Mouse (Mus musculus) midbrain, embryonic 16.5 days (tissue): ENCODE results near the gene Vav3. TPM values are rescaled to one million over a fixed set of nuclear protein-coding genes. Genes with fewer than 3 reads are reported as not detected.

Source experiments
- ATAC-seq: fragments of 200-750 bp; cut with Nextera tagmentation; 2 replicates; pipeline ENCODE4 v1.8.0; 2017; ENCODE audit warnings: moderate TSS enrichment
- H3K27ac ChIP-seq: fragments of 300-500 bp; sonication (generic); 2 replicates; pipeline ENCODE4 v1.5.1; 2014; ENCODE audit warnings: mild to moderate bottlenecking, low read length, mixed read lengths
- H3K27me3 ChIP-seq: fragments of 300-500 bp; sonication (generic); 2 replicates; pipeline ENCODE4 v1.6.1; 2014; ENCODE audit warnings: low read depth, low read length, mixed read lengths; ENCODE audit not compliant: control insufficient read depth, insufficient read depth
- H3K36me3 ChIP-seq: fragments of 300-500 bp; sonication (generic); 2 replicates; pipeline ENCODE4 v1.6.1; 2014; ENCODE audit warnings: mild to moderate bottlenecking, low read length, moderate library complexity, mixed read lengths; ENCODE audit not compliant: control insufficient read depth, insufficient read depth
- H3K4me1 ChIP-seq: fragments of 300-500 bp; sonication (generic); 2 replicates; pipeline ENCODE4 v1.6.1; 2014; ENCODE audit warnings: mild to moderate bottlenecking, low read length, mixed read lengths; ENCODE audit not compliant: control insufficient read depth, insufficient read depth
- H3K4me2 ChIP-seq: fragments of 300-500 bp; sonication (generic); 2 replicates; pipeline ENCODE4 v1.6.1; 2014; ENCODE audit warnings: mild to moderate bottlenecking, low read length, mixed read lengths
- H3K4me3 ChIP-seq: fragments of 300-500 bp; sonication (generic); 2 replicates; pipeline ENCODE4 v1.5.1; 2014; ENCODE audit warnings: low read depth, mild to moderate bottlenecking, low read length, moderate library complexity, mixed read lengths
- H3K9ac ChIP-seq: fragments of 300-500 bp; sonication (generic); 2 replicates; pipeline ENCODE4 v1.6.1; 2014; ENCODE audit warnings: low read depth, low read length, mixed read lengths
- H3K9me3 ChIP-seq: fragments of 300-500 bp; sonication (generic); replicated peaks from 2 replicates; pipeline ENCODE4 v1.6.1; 2014; ENCODE audit warnings: mild to moderate bottlenecking, low read length, mixed read lengths; ENCODE audit not compliant: control insufficient read depth, poor library complexity, severe bottlenecking
- WGBS: fragments of 180-500 bp; shearing (Covaris S2); extraction: QIAGEN DNeasy Blood & Tissue Kit; methylation state at CpG from one replicate; pipeline ENCODE4 v1.1.7; 2014; 5-methylcytosine and 5-hydroxymethylcytosine counted together
- polyA plus RNA-seq: library from polyadenylated mRNA; unstranded; fragments of >200 nt; fragmentation: Nextera tagmentation; extraction: Ambion mirVana; gene quantifications from 2 replicates; pipeline ENCODE4 v1.2.1, GENCODE M21; 2015

The Vav3 gene
- polyA plus RNA-seq, 1 experiment from 2014 or later = 18.9 TPM

DNA sequence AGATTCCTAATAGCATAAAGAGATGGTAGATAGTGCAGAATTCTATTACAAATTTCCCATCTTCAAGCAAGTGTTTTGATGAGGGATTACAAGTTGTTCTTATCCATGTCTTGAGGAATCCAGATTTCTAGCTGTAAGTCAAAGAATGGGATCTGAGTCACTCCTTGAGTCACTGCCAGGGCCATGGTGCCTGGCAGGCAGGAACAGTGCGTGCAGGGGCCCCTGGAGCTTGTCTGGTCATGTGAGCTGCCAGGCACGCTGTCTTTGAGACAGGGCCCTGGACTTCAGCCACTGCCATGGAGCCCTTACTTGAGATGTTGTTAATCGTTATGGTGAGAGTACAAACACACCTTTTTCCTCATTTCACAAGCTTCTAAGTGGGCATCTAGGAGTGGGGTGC is 129.0 kb downstream of the Vav3 start:
- Histone ChIP-seq H3K27ac (no peak overlapping the region), H3K36me3 (no peaks in the 10 kb centered on the region), H3K9me3 (no peaks in the 10 kb centered on the region), H3K27me3 (no peaks in the 10 kb centered on the region), H3K9ac (no peak overlapping the region), H3K4me3 (no peak overlapping the region), H3K4me2 (no peak overlapping the region), H3K4me1 (no peaks in the 10 kb centered on the region)
- no peak for ATAC-seq
- 73% methylated on average over 3 of the region's 3 CpGs for WGBS

DNA sequence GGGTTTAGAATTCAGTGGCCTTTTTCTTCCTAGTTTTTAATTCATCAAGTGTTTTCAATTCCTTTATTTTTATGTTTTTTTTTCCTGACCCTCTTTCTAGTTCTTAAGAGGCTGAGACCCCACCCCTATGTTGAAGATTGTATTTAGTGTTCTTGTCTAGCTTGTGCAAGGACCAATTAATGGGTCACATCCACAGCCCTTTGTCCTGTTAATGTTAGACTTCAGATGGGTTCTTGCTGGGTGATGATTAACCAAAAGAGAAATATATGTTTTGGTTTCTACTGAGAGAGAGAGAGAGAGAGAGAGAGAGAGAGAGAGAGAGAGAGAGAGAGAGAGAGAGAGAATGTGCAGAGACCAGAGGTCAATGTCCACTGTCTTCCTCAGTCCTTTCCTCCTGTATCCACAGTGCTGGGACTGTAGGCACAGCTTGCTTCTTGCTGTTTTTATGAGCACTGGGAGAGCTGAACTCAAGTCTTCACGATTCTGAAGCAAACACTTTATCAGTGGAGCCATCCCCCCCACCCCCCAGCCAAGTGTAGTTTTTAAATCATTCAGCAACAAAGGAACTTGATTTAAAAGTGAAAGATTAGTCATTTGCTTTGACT is 130.3 kb downstream of the Vav3 start:
- H3K36me3 ChIP-seq = no peaks in the 10 kb centered on the region
- 71% methylated on average over 1 of the region's 1 CpGs for WGBS
- no peak overlapping the region for H3K9ac ChIP-seq

DNA sequence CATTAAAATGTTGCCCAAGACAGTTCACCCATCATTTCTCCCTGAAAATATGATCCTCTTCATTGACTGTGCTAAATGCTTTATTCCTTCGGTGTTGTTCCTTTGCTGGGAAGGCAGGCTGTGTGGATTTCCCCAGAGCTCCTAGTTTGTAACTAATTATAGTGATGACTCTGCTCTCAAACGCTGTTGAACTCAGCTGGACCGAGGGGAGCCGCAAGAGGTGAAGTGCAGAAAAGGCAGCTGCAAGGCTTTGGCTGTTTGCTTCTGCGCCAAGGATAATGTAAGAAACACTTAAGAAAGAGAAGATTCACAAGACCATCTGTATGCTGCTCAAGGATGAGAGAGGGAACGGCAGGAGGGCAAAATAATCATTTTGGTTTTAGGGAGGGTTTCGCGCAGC is 136.1 kb downstream of the Vav3 start:
- Histone ChIP-seq H3K4me3 (no peak overlapping the region), H3K27ac (no peak overlapping the region; the same call in 1 of the 2 replicates), H3K27me3 (no peaks in the 10 kb centered on the region), H3K4me2 (no peak overlapping the region), H3K9me3 (no peaks in the 10 kb centered on the region), H3K36me3 (no peaks in the 10 kb centered on the region), H3K4me1 (no peaks in the 10 kb centered on the region), H3K9ac (0 out of 2 replicates have a peak overlapping the region, but pooled peaks have one; percentile 11)
- no peak for ATAC-seq
- 59% methylated on average over 8 of the region's 8 CpGs for WGBS

More for the DNA sequence above, 130.3 kb downstream of the Vav3 start:
- no peak overlapping the region for H3K27ac ChIP-seq
- no peaks in the 10 kb centered on the region for H3K4me1 ChIP-seq
- no peak overlapping the region for H3K4me2 ChIP-seq
- H3K9me3 ChIP-seq = no peaks in the 10 kb centered on the region
- ATAC-seq = no peak
- H3K4me3 ChIP-seq = no peak overlapping the region
- H3K27me3 ChIP-seq = no peaks in the 10 kb centered on the region

DNA sequence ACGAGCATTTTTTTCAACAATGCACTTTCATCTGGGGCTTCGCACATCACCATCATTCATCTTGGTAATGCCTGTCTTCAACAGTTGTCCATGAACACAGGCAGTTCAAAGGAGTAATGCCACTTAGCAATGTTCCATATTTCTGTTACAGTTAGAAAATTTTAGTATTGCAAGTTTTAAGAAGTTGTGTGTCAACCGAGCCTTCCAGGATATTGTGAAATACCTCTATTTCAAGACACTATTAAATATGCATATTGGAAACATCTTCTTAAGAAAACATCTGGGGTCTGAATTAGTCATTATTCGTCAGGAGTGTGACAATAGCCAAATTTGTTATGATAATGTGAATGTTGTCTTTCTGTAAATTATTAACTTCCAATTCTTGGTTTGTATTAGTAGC is 137.8 kb downstream of the Vav3 start:
- H3K4me3 ChIP-seq = no peak overlapping the region
- no peak overlapping the region for H3K27ac ChIP-seq
- no peak for ATAC-seq
- H3K36me3 ChIP-seq = no peaks in the 10 kb centered on the region
- 87% methylated on average over 4 of the region's 4 CpGs for WGBS
- H3K9ac ChIP-seq = no peak overlapping the region
- H3K27me3 ChIP-seq = no peaks in the 10 kb centered on the region
- H3K9me3 ChIP-seq = no peaks in the 10 kb centered on the region
- H3K4me1 ChIP-seq = no peaks in the 10 kb centered on the region
- no peak overlapping the region for H3K4me2 ChIP-seq

DNA sequence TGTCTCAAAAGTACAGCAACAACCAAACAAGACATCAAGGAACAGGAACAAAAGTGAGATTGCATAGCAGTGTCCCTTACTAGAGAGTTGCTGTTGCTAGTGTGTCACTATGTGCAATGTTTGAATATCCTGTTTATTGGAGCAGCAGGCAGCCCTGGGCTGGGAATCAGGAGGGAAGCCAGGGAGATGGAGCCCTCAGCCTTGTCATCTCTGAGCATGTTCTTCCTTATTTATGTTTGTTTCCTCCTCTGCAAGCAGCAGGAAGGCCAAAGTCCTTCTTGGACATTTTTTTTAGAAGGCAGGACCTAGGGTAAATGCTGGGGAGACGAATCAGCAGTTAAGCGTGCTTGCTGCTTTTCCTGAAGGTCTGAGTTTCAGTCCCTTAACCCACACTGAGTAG is 140.2 kb downstream of the Vav3 start:
- Histone ChIP-seq H3K27ac (no peak overlapping the region), H3K27me3 (no peaks in the 10 kb centered on the region), H3K4me3 (no peak overlapping the region), H3K4me1 (no peaks in the 10 kb centered on the region), H3K4me2 (no peak overlapping the region), H3K9ac (no peak overlapping the region), H3K9me3 (no peaks in the 10 kb centered on the region), H3K36me3 (no peaks in the 10 kb centered on the region)
- no peak for ATAC-seq
- 87% methylated on average over 2 of the region's 2 CpGs for WGBS

DNA sequence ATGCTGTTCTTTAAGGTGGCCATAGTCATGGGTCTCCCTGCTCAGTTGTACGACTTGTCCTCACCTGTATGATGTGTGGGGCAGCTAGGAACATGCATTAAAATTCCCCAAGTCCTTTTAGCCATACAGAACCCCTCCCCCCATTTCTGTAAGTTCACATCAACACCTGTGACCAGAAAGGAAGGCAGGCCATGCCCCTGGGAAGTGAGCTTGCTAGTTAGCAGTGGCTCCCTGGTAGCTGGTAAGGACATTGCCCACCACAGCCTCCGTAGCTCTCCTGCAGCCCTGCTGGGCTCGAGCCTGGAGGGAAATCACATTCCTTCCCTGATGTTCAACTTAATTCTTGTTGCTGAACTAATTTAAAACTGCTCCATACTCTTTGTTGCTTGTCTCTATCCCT is 146.3 kb downstream of the Vav3 start:
- 0 out of 2 replicates have a peak, but pooled peaks cover 4% of the 10 kb centered on the region for H3K4me1 ChIP-seq
- no peak for ATAC-seq
- H3K9me3 ChIP-seq = no peaks in the 10 kb centered on the region
- WGBS = 62% methylated on average over 3 of the region's 3 CpGs
- no peak overlapping the region for H3K27ac ChIP-seq
- H3K36me3 ChIP-seq = no peaks in the 10 kb centered on the region
- no peak overlapping the region for H3K4me2 ChIP-seq
- no peaks in the 10 kb centered on the region for H3K27me3 ChIP-seq
- no peak overlapping the region for H3K9ac ChIP-seq
- H3K4me3 ChIP-seq = no peak overlapping the region

DNA sequence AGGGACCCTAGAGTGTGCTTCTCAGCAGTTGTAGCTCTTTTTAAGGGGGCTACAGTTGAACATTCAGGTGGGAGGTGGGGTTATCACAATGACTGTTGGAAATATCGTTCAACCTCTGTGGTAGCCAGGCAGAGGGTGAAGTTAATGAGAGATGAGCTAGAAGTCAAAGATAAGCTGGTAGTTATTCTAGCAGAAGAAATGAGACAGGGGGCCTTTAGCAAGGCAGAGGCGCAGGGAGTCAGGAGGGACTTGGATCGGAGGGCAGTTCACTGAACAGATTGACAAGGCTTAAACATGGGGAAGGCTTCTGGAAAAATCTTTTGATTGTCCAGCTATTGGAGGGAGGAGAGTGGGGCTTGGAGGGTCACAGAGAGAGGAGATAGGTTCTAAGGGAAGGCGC is 147.4 kb downstream of the Vav3 start:
- Histone ChIP-seq H3K27ac (no peak overlapping the region), H3K9ac (no peak overlapping the region), H3K4me2 (no peak overlapping the region), H3K36me3 (no peaks in the 10 kb centered on the region), H3K4me1 (0 out of 2 replicates have a peak, but pooled peaks cover 4% of the 10 kb centered on the region), H3K9me3 (no peaks in the 10 kb centered on the region), H3K27me3 (no peaks in the 10 kb centered on the region), H3K4me3 (no peak overlapping the region)
- ATAC-seq = no peak
- 93% methylated on average over 4 of the region's 4 CpGs for WGBS

DNA sequence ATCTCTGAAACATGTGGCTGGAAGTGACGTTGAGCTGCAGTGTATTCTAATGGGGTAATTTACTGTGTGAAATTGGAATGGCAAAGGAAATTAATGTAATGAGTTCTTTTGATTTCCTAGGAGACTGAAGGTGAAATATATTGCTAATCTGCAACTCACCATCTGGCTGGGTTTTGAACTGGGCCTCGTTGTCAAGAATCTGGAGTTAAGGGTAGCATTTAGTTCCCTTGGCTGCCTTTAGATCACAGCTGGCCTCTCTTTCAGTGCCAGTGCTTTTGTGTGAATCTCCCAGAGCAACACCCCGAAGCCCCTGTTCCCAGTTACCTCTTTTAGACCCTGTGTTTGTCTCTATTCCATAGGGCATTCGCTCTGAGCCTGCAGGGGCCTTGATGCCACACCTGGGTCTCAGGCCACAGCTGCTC is 148.3 kb downstream of the Vav3 start:
- H3K27ac ChIP-seq = no peak overlapping the region
- ATAC-seq = no peak
- 0 out of 2 replicates have a peak, but pooled peaks cover 4% of the 10 kb centered on the region for H3K4me1 ChIP-seq
- H3K36me3 ChIP-seq = no peaks in the 10 kb centered on the region
- no peak overlapping the region for H3K4me3 ChIP-seq
- H3K27me3 ChIP-seq = no peaks in the 10 kb centered on the region
- WGBS = 15% methylated on average over 4 of the region's 4 CpGs
- no peak overlapping the region for H3K4me2 ChIP-seq
- H3K9me3 ChIP-seq = no peaks in the 10 kb centered on the region
- no peak overlapping the region for H3K9ac ChIP-seq

DNA sequence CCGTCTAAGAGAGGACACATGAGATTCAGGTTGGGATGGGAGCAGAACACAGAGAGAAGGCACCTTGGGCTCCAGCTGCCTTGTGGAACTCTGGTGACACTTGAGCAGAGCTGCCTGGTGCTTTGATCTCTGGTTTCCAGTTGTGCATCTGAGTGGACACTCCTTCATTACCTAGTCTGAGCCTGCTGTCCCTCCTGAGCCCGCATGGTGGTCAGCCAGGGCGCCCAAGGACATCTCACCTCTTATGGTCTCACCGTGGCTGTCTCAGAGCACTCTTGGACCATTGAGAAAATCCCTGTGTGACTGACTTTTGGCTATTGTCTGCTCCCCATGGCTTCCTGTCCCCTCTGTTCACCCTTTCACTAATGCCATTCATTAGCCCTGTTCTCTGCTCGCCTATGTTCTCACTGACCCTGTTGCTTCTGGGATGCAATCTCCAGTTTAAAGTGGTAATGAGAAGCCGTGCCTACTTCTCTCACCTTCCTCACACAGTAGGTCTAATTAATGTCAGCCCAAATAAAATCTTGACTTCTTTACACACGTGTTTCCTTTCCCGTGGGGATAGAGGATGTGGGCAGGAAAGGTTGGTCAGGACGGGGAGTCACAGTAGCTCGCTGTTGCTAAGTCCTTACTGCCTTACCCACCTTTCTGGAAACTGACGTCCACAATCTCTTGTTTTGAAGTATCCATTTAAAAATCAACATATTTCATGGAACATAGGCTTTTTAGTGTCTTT is 150.3 kb downstream of the Vav3 start:
- Histone ChIP-seq H3K36me3 (no peaks in the 10 kb centered on the region), H3K27me3 (no peaks in the 10 kb centered on the region), H3K4me1 (0 out of 2 replicates have a peak, but pooled peaks cover 4% of the 10 kb centered on the region), H3K27ac (no peak overlapping the region), H3K4me2 (no peak overlapping the region), H3K9ac (no peak overlapping the region), H3K9me3 (no peaks in the 10 kb centered on the region), H3K4me3 (no peak overlapping the region)
- WGBS = 52% methylated on average over 11 of the region's 11 CpGs
- ATAC-seq = no peak
